Mouse (Mus musculus): ENCODE measurements around the gene Atcay. TPM values are rescaled to one million over a fixed set of nuclear protein-coding genes. Genes with fewer than 3 reads are reported as not detected.

Atcay gene
- polyA plus RNA-seq, 1 experiment from 2014 or later: 1.1 TPM

DNA sequence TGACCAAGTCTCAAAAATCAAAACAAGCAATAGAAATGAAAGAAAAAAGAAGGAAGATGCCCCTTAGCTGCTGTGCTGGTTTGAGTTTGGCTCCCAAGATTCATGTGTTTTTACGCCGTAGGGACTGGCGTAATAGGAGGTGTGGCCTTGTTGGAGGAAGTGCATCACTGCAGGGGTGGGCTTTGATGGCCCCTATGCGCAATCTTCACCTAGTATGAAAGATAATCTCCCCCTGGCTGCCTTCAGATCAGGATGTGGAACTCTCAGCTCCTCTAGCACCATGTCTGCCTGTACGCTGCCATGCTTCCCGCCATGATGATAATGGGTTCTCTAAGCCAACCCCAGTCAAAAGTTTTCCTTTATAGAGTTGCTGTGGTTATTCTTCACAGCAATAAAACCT, 14.4 kb downstream of the Atcay start:
- no peak for ATAC-seq
- Histone ChIP-seq H3K9ac (ENCODE audit: low read depth, low read length) (no peak overlapping the region), H3K4me1 (replicated peaks; ENCODE audit: control insufficient read depth, insufficient read depth, low read length) (no peaks in the 10 kb centered on the region), H3K36me3 (ENCODE audit: control insufficient read depth, insufficient read depth) (no peaks in the 10 kb centered on the region), H3K27me3 (replicated peaks; ENCODE audit: control insufficient read depth, insufficient read depth, low read length) (no peaks in the 10 kb centered on the region), H3K4me3 (ENCODE audit: low read depth, low read length) (no peak overlapping the region), H3K27ac (ENCODE audit: low read depth, low read length) (no peak overlapping the region), H3K9me3 (ENCODE audit: control insufficient read depth) (no peaks in the 10 kb centered on the region), H3K4me2 (replicated peaks; ENCODE audit: low read depth) (no peak overlapping the region)
- 88% methylated on average over 6 of the region's 6 CpGs for WGBS
- no peak for TF ChIP-seq CTCF (IDR thresholded peaks at IDR 0.05; ENCODE audit: low read depth)

DNA sequence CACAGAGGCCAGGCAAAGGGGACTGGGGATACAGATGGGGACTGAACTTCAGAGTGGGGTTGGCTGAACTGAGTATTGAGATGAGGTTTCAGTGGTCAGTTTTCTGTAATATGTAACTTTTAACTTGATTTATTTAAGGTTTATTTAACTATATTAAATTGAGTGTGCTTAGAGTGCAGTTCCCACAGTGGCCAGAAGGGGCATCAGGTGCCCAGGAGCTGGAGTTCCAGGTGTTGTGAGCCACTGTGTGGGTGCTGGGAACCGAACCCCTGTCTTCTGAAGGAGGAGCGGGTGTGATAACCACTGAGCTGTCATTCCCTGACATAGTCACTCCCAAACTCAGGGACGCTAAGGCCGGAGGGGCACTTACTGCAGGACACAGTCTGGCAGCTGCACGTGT, 20.5 kb downstream of the Atcay start:
- no peaks in the 10 kb centered on the region for H3K9me3 ChIP-seq (ENCODE audit: control insufficient read depth)
- H3K4me3 ChIP-seq (ENCODE audit: low read depth, low read length): no peak overlapping the region
- H3K36me3 ChIP-seq (ENCODE audit: control insufficient read depth, insufficient read depth): no peaks in the 10 kb centered on the region
- no peaks in the 10 kb centered on the region for H3K4me1 ChIP-seq (replicated peaks; ENCODE audit: control insufficient read depth, insufficient read depth, low read length)
- no peak overlapping the region for H3K4me2 ChIP-seq (replicated peaks; ENCODE audit: low read depth)
- peak; percentile 45; the same call in 1 of the 2 replicates for TF ChIP-seq CTCF (IDR thresholded peaks at IDR 0.05; ENCODE audit: low read depth)
- H3K27me3 ChIP-seq (replicated peaks; ENCODE audit: control insufficient read depth, insufficient read depth, low read length): no peaks in the 10 kb centered on the region
- no peak overlapping the region for H3K9ac ChIP-seq (ENCODE audit: low read depth, low read length)
- ATAC-seq: no peak
- no peak overlapping the region for H3K27ac ChIP-seq (ENCODE audit: low read depth, low read length)
- 97% methylated on average over 5 of the region's 5 CpGs for WGBS

DNA sequence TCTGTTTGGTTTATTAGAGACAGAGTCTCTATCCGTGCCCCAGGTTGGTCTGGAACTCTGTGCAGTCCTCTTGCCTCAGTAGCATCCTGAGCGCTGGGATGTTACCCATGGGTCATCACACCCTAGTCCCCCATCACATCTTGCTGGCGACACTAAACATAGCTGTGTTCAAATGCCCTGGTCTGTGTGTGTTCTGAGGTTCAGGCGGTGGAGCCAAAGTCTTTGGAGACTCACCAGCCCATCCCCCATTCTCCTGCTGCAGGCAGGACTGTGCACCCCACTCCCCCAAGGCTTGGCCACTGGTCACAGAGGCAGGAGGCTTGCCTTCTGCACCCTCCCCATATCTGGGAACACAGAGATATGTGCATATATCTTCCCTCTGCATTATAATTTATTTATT, 26.5 kb downstream of the Atcay start:
- 61% methylated on average over 4 of the region's 4 CpGs for WGBS

DNA sequence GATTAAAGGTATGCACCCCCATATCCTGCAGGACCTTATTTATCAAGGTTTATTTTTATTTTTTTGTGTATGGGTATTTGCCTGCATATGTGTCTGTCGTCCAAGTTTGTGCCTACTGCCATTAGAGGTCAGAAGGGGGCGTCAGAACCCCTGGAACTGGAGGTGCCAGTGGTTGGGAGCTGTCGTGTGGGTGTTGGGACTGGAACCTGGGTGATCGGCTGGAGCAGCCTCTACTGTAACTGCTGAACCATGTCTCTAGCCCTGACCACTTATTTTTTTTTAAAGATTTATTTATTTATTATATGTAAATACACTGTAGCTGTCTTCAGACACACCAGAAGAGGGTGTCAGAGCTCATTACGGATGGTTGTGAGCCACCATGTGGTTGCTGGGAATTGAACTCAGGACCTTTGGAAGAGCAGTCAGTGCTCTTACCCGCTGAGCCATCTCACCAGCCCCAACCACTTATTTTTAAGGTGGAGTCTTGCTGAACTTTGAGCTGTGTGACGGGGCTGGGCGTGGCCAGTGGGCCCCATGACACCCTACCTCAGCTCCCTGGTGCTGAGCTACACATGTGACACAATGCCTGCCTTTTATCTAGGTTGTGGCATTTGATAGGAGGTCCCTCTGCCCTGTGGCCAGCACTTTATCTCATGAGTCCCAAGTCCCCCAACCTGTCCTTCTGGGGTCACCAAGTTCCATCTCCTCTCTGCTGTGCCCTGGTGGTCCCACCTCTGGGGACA, 27.5 kb downstream of the Atcay start:
- H3K36me3 ChIP-seq (ENCODE audit: control insufficient read depth, insufficient read depth): no peaks in the 10 kb centered on the region
- H3K4me2 ChIP-seq (replicated peaks; ENCODE audit: low read depth): no peak overlapping the region
- no peaks in the 10 kb centered on the region for H3K27me3 ChIP-seq (replicated peaks; ENCODE audit: control insufficient read depth, insufficient read depth, low read length)
- ATAC-seq: peak; percentile 89
- no peak overlapping the region for H3K4me3 ChIP-seq (ENCODE audit: low read depth, low read length)
- H3K4me1 ChIP-seq (replicated peaks; ENCODE audit: control insufficient read depth, insufficient read depth, low read length): 0 out of 2 replicates have a peak, but pooled peaks cover 2% of the 10 kb centered on the region
- no peak overlapping the region for H3K9ac ChIP-seq (ENCODE audit: low read depth, low read length)
- H3K9me3 ChIP-seq (ENCODE audit: control insufficient read depth): no peaks in the 10 kb centered on the region
- peak overlapping the region; percentile 37 for H3K27ac ChIP-seq (ENCODE audit: low read depth, low read length)
- no peak for TF ChIP-seq CTCF (IDR thresholded peaks at IDR 0.05; ENCODE audit: low read depth)
- 52% methylated on average over 8 of the region's 8 CpGs for WGBS

More for the DNA sequence above, 26.5 kb downstream of the Atcay start:
- peak overlapping the region; percentile 37; the same call in 1 of the 2 replicates for H3K27ac ChIP-seq (ENCODE audit: low read depth, low read length)
- no peaks in the 10 kb centered on the region for H3K36me3 ChIP-seq (ENCODE audit: control insufficient read depth, insufficient read depth)
- no peak overlapping the region for H3K4me2 ChIP-seq (replicated peaks; ENCODE audit: low read depth)
- no peak for TF ChIP-seq CTCF (IDR thresholded peaks at IDR 0.05; ENCODE audit: low read depth)
- H3K27me3 ChIP-seq (replicated peaks; ENCODE audit: control insufficient read depth, insufficient read depth, low read length): no peaks in the 10 kb centered on the region
- H3K9me3 ChIP-seq (ENCODE audit: control insufficient read depth): no peaks in the 10 kb centered on the region
- ATAC-seq: no peak
- 0 out of 2 replicates have a peak, but pooled peaks cover 2% of the 10 kb centered on the region for H3K4me1 ChIP-seq (replicated peaks; ENCODE audit: control insufficient read depth, insufficient read depth, low read length)
- no peak overlapping the region for H3K4me3 ChIP-seq (ENCODE audit: low read depth, low read length)
- H3K9ac ChIP-seq (ENCODE audit: low read depth, low read length): no peak overlapping the region

DNA sequence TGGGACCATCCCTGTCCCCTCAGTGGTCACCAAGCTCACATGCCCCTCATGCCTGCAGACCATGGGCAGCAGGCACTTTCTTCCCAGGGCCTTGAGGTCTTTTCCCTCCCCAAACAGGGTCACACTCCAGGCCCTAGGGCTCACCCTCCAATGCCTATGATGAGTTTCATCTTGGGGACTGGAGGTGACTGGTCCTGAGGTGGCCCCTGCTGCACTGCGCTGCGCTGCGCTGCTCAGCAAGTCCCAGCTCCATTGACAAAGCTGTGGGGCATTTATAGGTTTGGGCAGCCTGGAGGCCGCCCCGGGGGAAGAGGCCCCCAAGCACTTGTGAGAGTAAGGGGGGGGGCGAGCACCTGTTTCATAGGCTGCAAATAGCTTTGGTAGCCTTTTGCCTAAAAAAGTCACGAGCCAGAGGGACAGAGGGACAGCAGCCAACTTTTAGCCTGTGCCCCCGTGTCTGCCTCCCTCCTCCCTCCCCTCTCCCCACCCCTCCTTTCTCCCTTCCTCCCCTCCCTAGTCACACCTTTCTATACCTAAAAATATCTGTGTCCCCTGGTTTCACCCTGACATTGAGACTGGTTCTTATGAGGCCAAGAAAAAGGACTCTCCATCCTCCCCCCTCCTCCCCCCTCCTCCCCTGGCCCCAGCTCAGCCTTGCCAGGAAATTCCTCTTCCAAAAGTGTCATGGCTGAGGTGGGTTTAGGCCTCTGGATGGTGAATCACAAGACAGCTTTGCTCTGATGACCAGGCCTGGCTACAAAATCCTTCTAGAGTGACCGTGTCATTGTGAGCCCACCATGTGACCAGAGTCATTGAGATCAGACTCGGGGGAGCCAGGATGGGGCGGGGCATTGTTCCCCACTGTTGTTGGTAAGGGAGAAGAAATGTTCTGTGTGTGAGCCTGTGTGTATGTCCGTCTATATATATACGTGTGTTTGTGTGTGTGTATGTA, 28.6 kb downstream of the Atcay start, which contains the start of gene Nmrk2:
Gene Nmrk2 (minus strand): TSS at position 245 of the 952 bp plus-strand sequence.
- Histone ChIP-seq H3K27me3 (replicated peaks; ENCODE audit: control insufficient read depth, insufficient read depth, low read length) (no peaks in the 10 kb centered on the region), H3K4me2 (replicated peaks; ENCODE audit: low read depth) (no peak within 1 kb of the TSS), H3K9ac (ENCODE audit: low read depth, low read length) (no peak within 1 kb of the TSS), H3K27ac (ENCODE audit: low read depth, low read length) (no peak within 1 kb of the TSS), H3K36me3 (ENCODE audit: control insufficient read depth, insufficient read depth) (no peaks in the 10 kb centered on the region), H3K4me3 (ENCODE audit: low read depth, low read length) (no peak within 1 kb of the TSS), H3K4me1 (replicated peaks; ENCODE audit: control insufficient read depth, insufficient read depth, low read length) (0 out of 2 replicates have a peak, but pooled peaks cover 2% of the 10 kb centered on the region), H3K9me3 (ENCODE audit: control insufficient read depth) (no peaks in the 10 kb centered on the region)
- ATAC-seq: no peak
- no peak for TF ChIP-seq CTCF (IDR thresholded peaks at IDR 0.05; ENCODE audit: low read depth)
- WGBS: 62% methylated on average over 13 of the region's 13 CpGs
